Mouse (Mus musculus) liver, embryonic 15.5 days (tissue): ENCODE data around the gene Arhgap18. TPM values are rescaled to one million over a fixed set of nuclear protein-coding genes. Genes with fewer than 3 reads are reported as not detected.

Source experiments
- ATAC-seq: fragments of 200-750 bp; cut with Nextera tagmentation; 2 replicates; pipeline ENCODE4 v1.8.0; 2017; ENCODE audit warnings: moderate number of reproducible peaks, mild to moderate bottlenecking, moderate library complexity; ENCODE audit not compliant: insufficient read depth
- H3K27ac ChIP-seq: fragments of 300-500 bp; sonication (generic); replicated peaks from 2 replicates; pipeline ENCODE4 v1.5.1; 2015; ENCODE audit warnings: mild to moderate bottlenecking, inconsistent platforms
- H3K27me3 ChIP-seq: fragments of 300-500 bp; sonication (generic); 2 replicates; pipeline ENCODE4 v1.6.1; 2015; ENCODE audit warnings: mild to moderate bottlenecking, inconsistent platforms
- H3K36me3 ChIP-seq: fragments of 300-500 bp; sonication (generic); replicated peaks from 2 replicates; pipeline ENCODE4 v1.6.1; 2015; ENCODE audit warnings: moderate library complexity, mild to moderate bottlenecking, inconsistent platforms
- H3K4me1 ChIP-seq: fragments of 300-500 bp; sonication (generic); replicated peaks from 2 replicates; pipeline ENCODE4 v1.6.1; 2015; ENCODE audit warnings: inconsistent platforms
- H3K4me2 ChIP-seq: fragments of 300-500 bp; sonication (generic); 2 replicates; pipeline ENCODE4 v1.6.1; 2015; ENCODE audit warnings: moderate library complexity, mild to moderate bottlenecking, inconsistent platforms
- H3K4me3 ChIP-seq: fragments of 300-500 bp; sonication (generic); replicated peaks from 2 replicates; pipeline ENCODE4 v1.5.1; 2015; ENCODE audit warnings: mild to moderate bottlenecking, inconsistent platforms
- H3K9ac ChIP-seq: fragments of 300-500 bp; sonication (generic); 2 replicates; pipeline ENCODE4 v1.6.1; 2015; ENCODE audit warnings: moderate library complexity, mild to moderate bottlenecking, inconsistent platforms
- H3K9me3 ChIP-seq: fragments of 300-500 bp; sonication (generic); replicated peaks from 2 replicates; pipeline ENCODE4 v1.6.1; 2016; ENCODE audit warnings: inconsistent platforms
- WGBS: fragments of 180-500 bp; shearing (Covaris S2); methylation state at CpG from one replicate; pipeline ENCODE4 v1.1.7; 2015; ENCODE audit warnings: mixed read lengths; ENCODE audit not compliant: insufficient replicate concordance; 5-methylcytosine and 5-hydroxymethylcytosine counted together
- polyA plus RNA-seq: library from polyadenylated mRNA; unstranded; fragments of >200 nt; fragmentation: Nextera tagmentation; extraction: Ambion mirVana; gene quantifications from 2 replicates; pipeline ENCODE4 v1.2.1, GENCODE M21; 2015

The Arhgap18 gene
- 7.2 and 7.9 TPM in 2 replicates for polyA plus RNA-seq

- Histone ChIP-seq H3K27ac (no peak within 1 kb of the TSS), H3K27me3 (no peaks in the 10 kb centered on the region), H3K4me2 (no peak within 1 kb of the TSS), H3K36me3 (no peaks in the 10 kb centered on the region), H3K9ac (no peak within 1 kb of the TSS), H3K4me1 (0 out of 2 replicates have a peak, but pooled peaks cover 5% of the 10 kb centered on the region), H3K4me3 (no peak within 1 kb of the TSS), H3K9me3 (no peaks in the 10 kb centered on the region)
- WGBS: 65% methylated on average over 11 of the region's 11 CpGs
- no peak for ATAC-seq
These were observed at the start of gene Arhgap18 for GRCm38 (mm10) chr10:26752929-26753567. Arhgap18 (plus strand) TSS chr10:26753421.

GRCm38 (mm10) chr10:26710458-26711011 lies 42.7 kb upstream of the Arhgap18 start:
- 73% methylated on average over 7 of the region's 7 CpGs for WGBS

GRCm38 (mm10) chr10:26711068-26711467 lies 42.2 kb upstream of the Arhgap18 start:
- Histone ChIP-seq H3K27ac (no peak overlapping the region), H3K4me1 (no peaks in the 10 kb centered on the region), H3K9me3 (no peaks in the 10 kb centered on the region), H3K9ac (no peak overlapping the region), H3K4me3 (no peak overlapping the region), H3K27me3 (no peaks in the 10 kb centered on the region), H3K4me2 (no peak overlapping the region), H3K36me3 (no peaks in the 10 kb centered on the region)
- no peak for ATAC-seq
- WGBS: 6% methylated on average over 3 of the region's 3 CpGs

More at GRCm38 (mm10) chr10:26710458-26711011, 42.7 kb upstream of the Arhgap18 start:
- Histone ChIP-seq H3K4me3 (no peak overlapping the region), H3K4me2 (no peak overlapping the region), H3K4me1 (no peaks in the 10 kb centered on the region), H3K9ac (no peak overlapping the region), H3K27me3 (no peaks in the 10 kb centered on the region), H3K36me3 (no peaks in the 10 kb centered on the region), H3K27ac (no peak overlapping the region), H3K9me3 (no peaks in the 10 kb centered on the region)
- ATAC-seq: no peak

- Histone ChIP-seq H3K4me2 (no peak overlapping the region), H3K9ac (no peak overlapping the region)
- 47% methylated on average over 3 of the region's 3 CpGs for WGBS
These were observed 39.2 kb upstream of the Arhgap18 start for GRCm38 (mm10) chr10:26713986-26714385.

GRCm38 (mm10) chr10:26724704-26725103 lies 28.5 kb upstream of the Arhgap18 start:
- Histone ChIP-seq H3K36me3 (no peaks in the 10 kb centered on the region), H3K4me3 (no peak overlapping the region), H3K4me1 (no peaks in the 10 kb centered on the region), H3K27ac (no peak overlapping the region), H3K27me3 (no peaks in the 10 kb centered on the region), H3K9me3 (no peaks in the 10 kb centered on the region), H3K4me2 (no peak overlapping the region), H3K9ac (no peak overlapping the region)
- ATAC-seq: no peak
- WGBS: 60% methylated on average over 2 of the region's 2 CpGs

More at GRCm38 (mm10) chr10:26713986-26714385, 39.2 kb upstream of the Arhgap18 start:
- Histone ChIP-seq H3K27me3 (no peaks in the 10 kb centered on the region), H3K27ac (no peak overlapping the region), H3K4me3 (no peak overlapping the region), H3K36me3 (no peaks in the 10 kb centered on the region), H3K9me3 (no peaks in the 10 kb centered on the region), H3K4me1 (no peaks in the 10 kb centered on the region)
- no peak for ATAC-seq

- 49% methylated on average over 3 of the region's 3 CpGs for WGBS
These were observed 28.0 kb upstream of the Arhgap18 start for GRCm38 (mm10) chr10:26725255-26725654.

GRCm38 (mm10) chr10:26750827-26751226 lies 2.4 kb upstream of the Arhgap18 start:
- 16% methylated on average over 3 of the region's 3 CpGs for WGBS
- no peak for ATAC-seq
- no peaks in the 10 kb centered on the region for H3K36me3 ChIP-seq

More at GRCm38 (mm10) chr10:26725255-26725654, 28.0 kb upstream of the Arhgap18 start:
- H3K27me3 ChIP-seq: no peaks in the 10 kb centered on the region
- H3K4me3 ChIP-seq: no peak overlapping the region
- no peak for ATAC-seq
- H3K36me3 ChIP-seq: no peaks in the 10 kb centered on the region
- H3K4me2 ChIP-seq: no peak overlapping the region
- H3K27ac ChIP-seq: no peak overlapping the region
- H3K9me3 ChIP-seq: no peaks in the 10 kb centered on the region
- no peaks in the 10 kb centered on the region for H3K4me1 ChIP-seq
- H3K9ac ChIP-seq: no peak overlapping the region

GRCm38 (mm10) chr10:26752064-26752928 lies 925 bp upstream of the Arhgap18 start:
- no peak for ATAC-seq
- WGBS: 62% methylated on average over 16 of the region's 16 CpGs

More at GRCm38 (mm10) chr10:26750827-26751226, 2.4 kb upstream of the Arhgap18 start:
- H3K27me3 ChIP-seq: no peaks in the 10 kb centered on the region
- H3K4me3 ChIP-seq: no peak overlapping the region
- no peak overlapping the region for H3K4me2 ChIP-seq
- no peak overlapping the region for H3K27ac ChIP-seq
- no peaks in the 10 kb centered on the region for H3K9me3 ChIP-seq
- H3K4me1 ChIP-seq: 0 out of 2 replicates have a peak, but pooled peaks cover 5% of the 10 kb centered on the region
- H3K9ac ChIP-seq: no peak overlapping the region

GRCm38 (mm10) chr10:26754006-26754405 lies 785 bp downstream of the Arhgap18 start:
- 29% methylated on average over 6 of the region's 6 CpGs for WGBS
- Histone ChIP-seq H3K4me1 (0 out of 2 replicates have a peak, but pooled peaks cover 5% of the 10 kb centered on the region), H3K27me3 (no peaks in the 10 kb centered on the region), H3K4me2 (no peak overlapping the region), H3K9ac (no peak overlapping the region), H3K9me3 (no peaks in the 10 kb centered on the region), H3K36me3 (no peaks in the 10 kb centered on the region), H3K27ac (no peak overlapping the region), H3K4me3 (no peak overlapping the region)
- peak; percentile 31; the same call in 1 of the 2 replicates for ATAC-seq

More at GRCm38 (mm10) chr10:26752064-26752928, 925 bp upstream of the Arhgap18 start:
- H3K9ac ChIP-seq: no peak overlapping the region
- H3K4me2 ChIP-seq: no peak overlapping the region
- no peaks in the 10 kb centered on the region for H3K9me3 ChIP-seq
- H3K27me3 ChIP-seq: no peaks in the 10 kb centered on the region
- no peaks in the 10 kb centered on the region for H3K36me3 ChIP-seq
- no peak overlapping the region for H3K4me3 ChIP-seq
- 0 out of 2 replicates have a peak, but pooled peaks cover 5% of the 10 kb centered on the region for H3K4me1 ChIP-seq
- no peak overlapping the region for H3K27ac ChIP-seq

GRCm38 (mm10) chr10:26757231-26757630 lies 4.0 kb downstream of the Arhgap18 start:
- no peak overlapping the region for H3K9ac ChIP-seq
- no peaks in the 10 kb centered on the region for H3K36me3 ChIP-seq
- no peak overlapping the region for H3K4me2 ChIP-seq
- no peak for ATAC-seq
- H3K4me3 ChIP-seq: no peak overlapping the region
- H3K9me3 ChIP-seq: no peaks in the 10 kb centered on the region
- 46% methylated on average over 2 of the region's 2 CpGs for WGBS
- no peak overlapping the region for H3K27ac ChIP-seq
- H3K27me3 ChIP-seq: no peaks in the 10 kb centered on the region
- 0 out of 2 replicates have a peak, but pooled peaks cover 5% of the 10 kb centered on the region for H3K4me1 ChIP-seq

- Histone ChIP-seq H3K4me2 (no peak overlapping the region), H3K36me3 (no peaks in the 10 kb centered on the region), H3K27ac (no peak overlapping the region), H3K9ac (no peak overlapping the region), H3K4me3 (no peak overlapping the region), H3K9me3 (no peaks in the 10 kb centered on the region), H3K4me1 (0 out of 2 replicates have a peak, but pooled peaks cover under 1% of the 10 kb centered on the region), H3K27me3 (no peaks in the 10 kb centered on the region)
- no peak for ATAC-seq
- 51% methylated on average over 6 of the region's 6 CpGs for whole genome bisulfite sequencing
These were observed 6.2 kb downstream of the Arhgap18 start for GRCm38 (mm10) chr10:26759469-26759868.
